Mouse (Mus musculus) embryonic facial prominence, embryonic 13.5 days (tissue): ENCODE results near the gene Mxd1. TPM values are rescaled to one million over a fixed set of nuclear protein-coding genes. Genes with fewer than 3 reads are reported as not detected.

Experiments
- ATAC-seq: fragments of 200-750 bp; cut with Nextera tagmentation; 2 replicates; pipeline ENCODE4 v1.8.0; 2017; ENCODE audit warnings: low read depth; ENCODE audit not compliant: insufficient number of reproducible peaks, insufficient read depth, low FRiP score, low TSS enrichment
- H3K27ac ChIP-seq: fragments of 300-500 bp; sonication (generic); 2 replicates; pipeline ENCODE4 v1.5.1; 2015; ENCODE audit warnings: moderate library complexity, mild to moderate bottlenecking, inconsistent platforms
- H3K27me3 ChIP-seq: fragments of 300-500 bp; sonication (generic); 2 replicates; pipeline ENCODE4 v1.6.1; 2015; ENCODE audit warnings: mild to moderate bottlenecking, inconsistent platforms
- H3K36me3 ChIP-seq: fragments of 300-500 bp; sonication (generic); 2 replicates; pipeline ENCODE4 v1.6.1; 2015; ENCODE audit warnings: mild to moderate bottlenecking, inconsistent platforms
- H3K4me1 ChIP-seq: fragments of 300-500 bp; sonication (generic); 2 replicates; pipeline ENCODE4 v1.6.1; 2015; ENCODE audit warnings: inconsistent platforms
- H3K4me2 ChIP-seq: fragments of 300-500 bp; sonication (generic); 2 replicates; pipeline ENCODE4 v1.6.1; 2015; ENCODE audit warnings: moderate library complexity, mild to moderate bottlenecking, inconsistent platforms
- H3K4me3 ChIP-seq: fragments of 300-500 bp; sonication (generic); 2 replicates; pipeline ENCODE4 v1.5.1; 2015; ENCODE audit warnings: mild to moderate bottlenecking, inconsistent platforms
- H3K9ac ChIP-seq: fragments of 300-500 bp; sonication (generic); 2 replicates; pipeline ENCODE4 v1.6.1; 2015; ENCODE audit warnings: mild to moderate bottlenecking, inconsistent platforms
- H3K9me3 ChIP-seq: fragments of 300-500 bp; sonication (generic); 2 replicates; pipeline ENCODE4 v1.6.1; 2016; ENCODE audit warnings: inconsistent platforms
- WGBS: fragments of 180-500 bp; shearing (Covaris S2); methylation state at CpG from one replicate; pipeline ENCODE4 v1.1.7; 2015; ENCODE audit warnings: mixed read lengths; 5-methylcytosine and 5-hydroxymethylcytosine counted together
- polyA plus RNA-seq: library from polyadenylated mRNA; unstranded; fragments of >200 nt; fragmentation: Nextera tagmentation; extraction: Ambion mirVana; gene quantifications from 2 replicates; pipeline ENCODE4 v1.2.1, GENCODE M21; 2015

Mxd1 gene
- 12.8 and 14.9 TPM in 2 replicates for polyA plus RNA-seq

DNA sequence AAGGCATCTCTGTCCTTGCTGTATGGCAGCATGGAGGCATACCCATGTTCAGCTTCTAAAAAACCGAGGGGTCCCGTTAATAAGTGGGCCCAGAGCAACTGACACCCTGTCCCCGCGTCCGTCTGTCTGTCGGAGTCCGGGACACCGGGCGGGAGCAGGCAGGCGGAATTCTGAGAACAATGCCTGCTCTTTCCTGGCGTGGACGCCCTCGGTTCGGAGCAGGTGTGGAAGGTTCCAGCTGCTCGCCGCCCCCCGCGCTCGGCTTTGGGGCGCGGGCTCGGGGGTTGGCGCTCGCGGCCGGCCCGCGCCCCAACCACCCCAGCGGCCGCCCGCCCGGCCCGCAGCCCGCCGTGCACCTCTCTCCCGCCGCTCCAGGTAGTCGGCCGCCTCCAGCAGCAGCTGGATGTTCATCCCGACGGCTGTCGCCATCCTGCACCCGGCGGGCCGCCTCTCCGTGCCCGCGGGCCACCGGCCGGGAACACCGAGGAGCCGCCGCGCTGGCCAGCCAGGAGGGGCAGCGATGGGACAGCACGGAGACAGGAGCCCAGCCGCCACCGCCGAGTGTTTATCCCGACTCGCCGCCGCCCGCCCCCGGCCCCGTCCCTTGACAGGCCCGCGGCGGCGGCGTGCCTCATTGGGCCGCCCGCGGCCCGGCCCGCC, at the start of gene Mxd1:
TSS of gene Mxd1 (minus strand) at position 582 of the 660 bp plus-strand sequence.
- peak within 1 kb of the TSS; percentile 91 for H3K4me3 ChIP-seq
- H3K9ac ChIP-seq, result peak within 1 kb of the TSS; percentile 90
- H3K27ac ChIP-seq, result peak within 1 kb of the TSS; percentile 62
- 1% methylated on average over 65 of the region's 76 CpGs for WGBS
- peaks cover 25% of the 10 kb centered on the region for H3K4me1 ChIP-seq
- no peaks in the 10 kb centered on the region for H3K9me3 ChIP-seq
- ATAC-seq, result no peak; the same call in none of the 2 replicates
- H3K36me3 ChIP-seq, result peaks cover 43% of the 10 kb centered on the region
- H3K27me3 ChIP-seq, result no peaks in the 10 kb centered on the region
- H3K4me2 ChIP-seq, result peak within 1 kb of the TSS; percentile 97

DNA sequence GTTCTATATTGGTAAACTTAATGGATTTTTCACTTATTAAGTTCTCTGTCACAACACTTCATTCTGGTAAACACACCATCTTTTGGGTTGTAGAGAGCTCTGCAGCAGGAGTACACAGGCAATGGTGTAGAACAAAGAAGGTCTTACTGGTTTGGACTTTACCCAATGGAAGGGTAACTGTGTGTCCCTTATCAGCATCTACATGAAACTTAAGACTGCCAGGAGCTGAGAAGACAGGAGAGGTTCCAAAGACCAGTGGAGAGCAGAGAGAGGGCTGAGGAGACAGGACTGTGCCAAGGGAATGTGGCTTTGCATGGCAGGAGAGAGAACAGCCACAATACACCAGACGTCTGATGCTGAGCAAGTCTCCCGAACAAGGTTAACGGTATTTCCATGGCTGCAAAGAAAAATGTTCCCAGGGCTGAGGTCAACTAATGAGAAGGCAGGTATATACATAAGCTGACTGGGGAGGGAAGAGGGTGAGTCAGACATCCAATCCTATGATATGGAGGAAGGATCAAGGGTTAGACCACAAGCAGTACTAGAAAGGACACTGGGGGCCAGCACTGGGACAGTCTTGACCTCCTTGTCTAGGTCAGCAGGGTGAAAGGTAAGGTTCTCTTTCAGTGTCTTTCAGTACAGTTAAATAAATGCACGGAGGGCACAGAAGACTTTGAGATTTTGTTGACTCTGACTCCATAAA, 39.3 kb upstream of the Mxd1 start:
- Histone ChIP-seq H3K27ac (no peak overlapping the region), H3K4me2 (no peak overlapping the region), H3K4me3 (no peak overlapping the region), H3K9me3 (no peaks in the 10 kb centered on the region), H3K4me1 (no peaks in the 10 kb centered on the region), H3K27me3 (no peaks in the 10 kb centered on the region), H3K9ac (no peak overlapping the region), H3K36me3 (peaks cover 71% of the 10 kb centered on the region)
- no peak for ATAC-seq
- 84% methylated on average over 4 of the region's 4 CpGs for WGBS

DNA sequence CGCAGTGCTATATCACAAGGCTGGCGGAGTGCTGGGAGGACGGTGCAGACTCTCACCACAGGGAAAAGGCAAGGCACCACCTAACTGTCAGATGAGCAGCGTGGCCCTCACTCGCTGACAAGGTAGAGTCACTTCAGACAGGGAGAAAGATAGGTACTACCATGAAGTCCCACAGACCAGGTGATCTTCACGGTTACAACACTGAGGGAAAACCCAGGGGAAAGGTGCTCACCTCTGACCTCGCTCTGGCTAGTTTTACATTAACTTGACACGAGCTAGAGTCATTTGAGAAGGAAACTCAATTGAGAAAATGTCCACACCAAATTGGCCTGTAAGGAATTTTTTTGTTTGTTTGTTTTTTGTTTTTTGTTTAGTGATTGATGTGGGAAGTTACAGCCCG, 33.6 kb upstream of the Mxd1 start:
- Histone ChIP-seq H3K36me3 (peaks cover 86% of the 10 kb centered on the region), H3K4me1 (no peaks in the 10 kb centered on the region), H3K4me3 (no peak overlapping the region), H3K27ac (no peak overlapping the region), H3K27me3 (no peaks in the 10 kb centered on the region), H3K9me3 (no peaks in the 10 kb centered on the region), H3K4me2 (no peak overlapping the region), H3K9ac (no peak overlapping the region)
- WGBS, result 90% methylated on average over 9 of the region's 9 CpGs
- ATAC-seq, result no peak

DNA sequence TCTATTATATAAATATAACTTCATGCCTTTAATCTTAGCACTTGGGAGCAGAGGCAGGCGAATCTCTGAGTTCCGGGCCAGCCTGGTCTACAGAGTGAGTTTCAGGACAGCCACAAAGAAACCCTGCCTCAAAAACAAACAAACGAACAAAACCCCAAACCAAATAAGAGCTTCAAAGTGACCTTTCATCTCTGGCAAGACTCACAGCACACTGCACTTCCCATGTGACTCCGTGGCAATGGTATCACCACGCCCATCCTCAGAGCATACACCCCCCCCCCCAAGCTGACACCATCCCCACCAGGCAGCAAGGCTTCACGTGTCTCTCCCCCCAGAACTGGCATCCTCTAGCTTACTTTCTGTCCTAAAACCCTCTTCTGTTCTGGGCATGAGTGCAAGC, 28.9 kb upstream of the Mxd1 start:
- H3K27ac ChIP-seq, result no peak overlapping the region
- peaks cover 83% of the 10 kb centered on the region for H3K36me3 ChIP-seq
- H3K9me3 ChIP-seq, result no peaks in the 10 kb centered on the region
- H3K4me3 ChIP-seq, result no peak overlapping the region
- ATAC-seq, result no peak
- no peaks in the 10 kb centered on the region for H3K4me1 ChIP-seq
- H3K9ac ChIP-seq, result no peak overlapping the region
- no peaks in the 10 kb centered on the region for H3K27me3 ChIP-seq
- H3K4me2 ChIP-seq, result no peak overlapping the region
- 82% methylated on average over 6 of the region's 6 CpGs for WGBS

DNA sequence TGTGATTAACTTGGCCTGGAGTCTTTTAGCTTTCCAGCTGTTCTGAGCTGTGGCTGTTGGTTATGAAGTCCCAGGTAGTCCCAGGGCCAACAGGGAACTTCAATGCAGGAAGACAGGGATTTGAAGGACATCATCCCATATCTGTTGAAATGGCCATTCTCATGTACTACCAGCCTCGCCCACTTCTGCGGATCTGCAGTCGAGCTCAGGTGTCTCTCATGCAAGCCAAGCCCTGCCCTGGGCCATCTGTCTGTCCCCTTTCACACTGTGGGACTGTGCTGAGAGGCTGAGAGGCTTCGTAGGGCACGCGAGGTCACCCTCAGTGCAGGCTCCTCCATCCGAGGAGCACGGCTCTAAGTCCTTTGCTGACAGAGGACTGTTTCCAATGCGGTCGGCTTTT, 27.3 kb upstream of the Mxd1 start:
- Histone ChIP-seq H3K4me3 (no peak overlapping the region), H3K27ac (no peak overlapping the region), H3K27me3 (no peaks in the 10 kb centered on the region), H3K9ac (no peak overlapping the region), H3K36me3 (peaks cover 76% of the 10 kb centered on the region), H3K9me3 (no peaks in the 10 kb centered on the region), H3K4me2 (no peak overlapping the region), H3K4me1 (no peaks in the 10 kb centered on the region)
- ATAC-seq, result no peak
- WGBS, result 89% methylated on average over 10 of the region's 10 CpGs

DNA sequence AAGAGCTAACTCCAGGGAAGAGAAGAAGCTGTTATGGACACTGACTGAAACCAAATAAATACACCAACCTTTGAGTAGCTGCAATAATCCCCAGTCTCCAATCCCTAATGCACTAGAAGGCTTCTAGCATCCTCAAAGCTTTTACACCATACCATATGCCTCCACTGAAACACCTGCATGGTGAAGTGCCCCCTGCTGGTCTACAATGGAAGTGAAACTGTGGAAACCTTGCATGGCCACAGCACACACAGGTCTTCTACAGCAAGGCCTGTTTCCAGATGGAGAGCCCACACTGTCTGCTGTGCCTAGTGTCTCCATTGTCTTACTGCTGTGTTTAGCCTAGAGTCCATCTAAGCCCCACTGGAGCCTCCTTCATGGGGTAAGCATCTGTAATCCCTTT, 25.5 kb upstream of the Mxd1 start:
- no peak for ATAC-seq
- no peak overlapping the region for H3K4me3 ChIP-seq
- no peaks in the 10 kb centered on the region for H3K27me3 ChIP-seq
- no peak overlapping the region for H3K4me2 ChIP-seq
- H3K36me3 ChIP-seq, result peaks cover 74% of the 10 kb centered on the region
- no peaks in the 10 kb centered on the region for H3K9me3 ChIP-seq
- no peak overlapping the region for H3K27ac ChIP-seq
- no peak overlapping the region for H3K9ac ChIP-seq
- H3K4me1 ChIP-seq, result no peaks in the 10 kb centered on the region

DNA sequence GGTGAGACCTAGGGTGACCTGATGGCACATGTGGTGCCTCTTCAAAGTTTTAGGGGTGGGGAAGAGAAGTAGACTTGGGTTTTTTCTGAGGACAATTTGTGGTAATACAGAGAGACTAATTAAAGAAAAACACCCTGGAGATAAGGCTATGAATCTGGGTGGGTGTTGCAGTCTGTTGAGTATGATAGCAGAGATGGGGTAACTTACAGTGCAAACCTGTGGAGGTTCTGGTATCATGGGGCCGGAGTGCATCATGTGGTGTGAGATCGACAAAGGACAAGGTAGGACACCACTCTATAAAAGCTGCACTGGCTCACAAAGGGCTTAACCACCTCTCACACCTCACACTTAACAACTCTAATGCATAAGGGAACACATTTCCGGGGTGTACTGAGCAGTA, 20.7 kb upstream of the Mxd1 start:
- Histone ChIP-seq H3K36me3 (peaks cover 34% of the 10 kb centered on the region), H3K4me2 (no peak overlapping the region), H3K9me3 (no peaks in the 10 kb centered on the region), H3K27me3 (no peaks in the 10 kb centered on the region), H3K27ac (no peak overlapping the region), H3K4me1 (no peaks in the 10 kb centered on the region), H3K4me3 (no peak overlapping the region), H3K9ac (no peak overlapping the region)
- ATAC-seq, result no peak
- 92% methylated on average over 3 of the region's 3 CpGs for WGBS

DNA sequence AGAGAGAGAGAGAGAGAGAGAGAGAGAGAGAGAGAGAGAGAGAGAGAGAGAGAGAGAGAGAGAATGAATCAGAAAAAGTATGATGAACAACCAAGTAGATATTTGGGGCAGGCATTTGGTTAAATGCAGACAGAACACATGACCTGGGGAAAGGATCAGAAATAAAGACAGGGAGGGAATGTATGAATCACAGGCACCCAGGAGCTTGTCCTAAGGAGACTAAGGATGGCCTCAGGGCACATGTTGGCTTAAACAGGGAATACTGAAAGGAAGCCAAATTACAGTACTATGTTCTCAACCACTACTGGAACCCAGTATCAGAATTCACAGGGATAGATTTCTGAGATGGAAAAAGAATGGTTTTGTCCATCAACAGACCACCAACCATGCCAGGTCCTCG, 18.0 kb upstream of the Mxd1 start:
- WGBS, result 63% methylated on average over 1 of the region's 1 CpGs
- no peak overlapping the region for H3K4me3 ChIP-seq
- ATAC-seq, result no peak
- no peaks in the 10 kb centered on the region for H3K27me3 ChIP-seq
- no peaks in the 10 kb centered on the region for H3K9me3 ChIP-seq
- H3K9ac ChIP-seq, result no peak overlapping the region
- no peak overlapping the region for H3K27ac ChIP-seq
- peaks cover 33% of the 10 kb centered on the region for H3K36me3 ChIP-seq
- peaks cover 7% of the 10 kb centered on the region for H3K4me1 ChIP-seq
- no peak overlapping the region for H3K4me2 ChIP-seq

DNA sequence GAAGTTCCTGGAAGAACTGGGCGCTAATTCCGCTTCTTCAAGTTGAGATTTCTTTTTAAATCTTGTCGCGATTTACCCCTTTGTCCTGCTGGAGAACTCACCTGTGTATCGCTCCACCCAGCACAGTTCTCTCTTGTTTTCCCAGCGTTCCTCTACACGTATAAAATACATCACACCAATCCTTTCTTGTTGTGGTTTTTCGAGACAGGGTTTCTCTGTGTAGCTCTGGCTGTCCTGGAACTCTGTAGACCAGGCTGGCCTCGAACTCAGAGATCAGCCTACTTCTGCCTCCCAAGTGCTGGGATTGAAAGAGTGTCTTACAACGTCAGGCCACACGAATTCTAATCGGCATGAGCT, 15.7 kb upstream of the Mxd1 start:
- Histone ChIP-seq H3K4me3 (peak overlapping the region; percentile 87), H3K9ac (peak overlapping the region; percentile 95), H3K4me2 (peak overlapping the region; percentile 71), H3K27me3 (no peaks in the 10 kb centered on the region), H3K27ac (peak overlapping the region; percentile 60), H3K9me3 (no peaks in the 10 kb centered on the region), H3K4me1 (peaks cover 7% of the 10 kb centered on the region), H3K36me3 (peaks cover 35% of the 10 kb centered on the region)
- WGBS, result 35% methylated on average over 12 of the region's 12 CpGs
- ATAC-seq, result no peak

DNA sequence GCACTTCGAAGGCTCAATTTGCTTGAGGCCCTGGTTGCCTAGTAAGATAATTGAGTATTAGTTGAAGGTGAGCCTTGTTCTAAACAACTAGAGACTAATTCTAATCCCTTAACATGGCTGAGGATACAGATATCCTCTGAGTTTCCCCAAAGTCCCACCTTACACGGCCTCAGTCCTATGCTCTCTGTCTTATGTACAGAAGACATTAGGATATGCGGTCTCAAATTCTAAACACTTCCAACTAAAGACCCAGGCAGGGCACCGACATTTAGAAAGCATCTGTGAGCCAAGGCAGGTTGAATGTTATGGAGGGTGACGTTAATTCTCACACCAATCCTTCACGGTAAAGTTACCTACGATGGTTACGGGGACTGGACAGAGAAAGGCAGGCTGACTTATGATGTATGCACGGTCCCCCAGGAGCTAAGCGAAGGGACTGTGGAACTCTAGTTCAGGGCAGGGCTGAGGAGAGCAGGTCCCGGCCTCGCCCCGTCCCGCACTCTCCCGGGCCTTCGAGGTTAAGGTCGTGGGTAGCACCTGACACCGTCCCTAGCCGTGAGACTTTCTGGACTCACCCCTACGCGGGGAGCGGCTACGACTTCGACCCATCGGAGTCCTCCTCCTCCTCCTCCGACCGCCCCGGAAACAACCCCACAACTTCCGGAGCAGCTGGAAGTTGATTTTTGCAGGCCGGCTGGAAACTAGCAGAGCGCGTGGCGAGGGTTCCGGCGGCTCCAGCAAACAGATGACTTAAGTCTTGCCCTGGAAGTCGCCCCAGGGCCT, 15.1 kb upstream of the Mxd1 start, which contains the start of gene Snrnp27:
TSS of gene Snrnp27 (minus strand) at position 651 of the 783 bp plus-strand sequence.
- peak within 1 kb of the TSS; percentile 60 for H3K27ac ChIP-seq
- peak; percentile 77 for ATAC-seq
- 3% methylated on average over 36 of the region's 36 CpGs for WGBS

DNA sequence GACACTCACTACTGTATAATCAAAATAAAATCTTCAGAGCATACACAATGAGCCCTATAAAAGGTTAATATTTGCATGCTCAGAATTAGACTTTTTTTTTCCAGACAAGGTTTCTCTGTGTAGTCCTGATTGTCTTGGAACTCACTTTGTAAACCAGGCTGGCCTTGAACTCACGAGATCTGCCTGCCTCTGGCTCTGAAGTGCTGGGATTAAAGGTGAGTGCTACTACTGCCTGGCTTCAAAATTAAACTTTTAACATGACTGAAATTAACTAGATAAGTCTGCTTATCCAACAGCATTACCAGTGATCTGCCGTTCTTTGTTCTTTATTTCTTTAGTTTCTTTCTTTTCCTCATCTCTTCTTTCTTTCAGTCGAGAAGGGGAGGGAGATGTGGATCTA, 12.3 kb upstream of the Mxd1 start:
- Histone ChIP-seq H3K36me3 (peaks cover 63% of the 10 kb centered on the region), H3K4me3 (no peak overlapping the region), H3K27ac (no peak overlapping the region), H3K4me1 (peaks cover 7% of the 10 kb centered on the region), H3K27me3 (no peaks in the 10 kb centered on the region), H3K4me2 (no peak overlapping the region), H3K9ac (no peak overlapping the region), H3K9me3 (no peaks in the 10 kb centered on the region)
- 90% methylated on average over 3 of the region's 3 CpGs for WGBS
- no peak for ATAC-seq

More for the DNA sequence above, 15.1 kb upstream of the Mxd1 start, which contains the start of gene Snrnp27:
- Histone ChIP-seq H3K4me1 (peaks cover 7% of the 10 kb centered on the region), H3K36me3 (peaks cover 39% of the 10 kb centered on the region), H3K4me3 (peak within 1 kb of the TSS; percentile 87), H3K9ac (peak within 1 kb of the TSS; percentile 95), H3K4me2 (peak within 1 kb of the TSS; percentile 71), H3K27me3 (no peaks in the 10 kb centered on the region), H3K9me3 (no peaks in the 10 kb centered on the region)
